Mouse (Mus musculus) midbrain, embryonic 15.5 days (tissue): ENCODE measurements around the gene Il34. TPM values are rescaled to one million over a fixed set of nuclear protein-coding genes. Genes with fewer than 3 reads are reported as not detected.
A peak's percentile ranks its signal among the peaks of the same experiment; 100 is the strongest.

ENCODE experiments used
- ATAC-seq: fragments of 200-750 bp; cut with Nextera tagmentation; replicated peaks from 2 replicates; pipeline ENCODE4 v1.8.0; 2017; ENCODE audit warnings: moderate TSS enrichment
- H3K27ac ChIP-seq: fragments of 300-500 bp; sonication (generic); 2 replicates; pipeline ENCODE4 v1.5.1; 2015; ENCODE audit warnings: mild to moderate bottlenecking, inconsistent platforms
- H3K27me3 ChIP-seq: fragments of 300-500 bp; sonication (generic); replicated peaks from 2 replicates; pipeline ENCODE4 v1.6.1; 2015; ENCODE audit warnings: inconsistent platforms
- H3K36me3 ChIP-seq: fragments of 300-500 bp; sonication (generic); replicated peaks from 2 replicates; pipeline ENCODE4 v1.6.1; 2015; ENCODE audit warnings: inconsistent platforms
- H3K4me1 ChIP-seq: fragments of 300-500 bp; sonication (generic); 2 replicates; pipeline ENCODE4 v1.6.1; 2015; ENCODE audit warnings: inconsistent platforms
- H3K4me2 ChIP-seq: fragments of 300-500 bp; sonication (generic); 2 replicates; pipeline ENCODE4 v1.6.1; 2015; ENCODE audit warnings: inconsistent platforms, mild to moderate bottlenecking, moderate library complexity
- H3K4me3 ChIP-seq: fragments of 300-500 bp; sonication (generic); 2 replicates; pipeline ENCODE4 v1.5.1; 2015; ENCODE audit warnings: mild to moderate bottlenecking, inconsistent platforms
- H3K9ac ChIP-seq: fragments of 300-500 bp; sonication (generic); 2 replicates; pipeline ENCODE4 v1.6.1; 2015; ENCODE audit warnings: mild to moderate bottlenecking, inconsistent platforms
- H3K9me3 ChIP-seq: fragments of 300-500 bp; sonication (generic); 2 replicates; pipeline ENCODE4 v1.6.1; 2016; ENCODE audit warnings: inconsistent platforms
- WGBS: fragments of 180-500 bp; shearing (Covaris S2); methylation state at CpG from one replicate; pipeline ENCODE4 v1.1.7; 2015; ENCODE audit warnings: mixed read lengths; 5-methylcytosine and 5-hydroxymethylcytosine counted together
- polyA plus RNA-seq: library from polyadenylated mRNA; unstranded; fragments of >200 nt; fragmentation: Nextera tagmentation; extraction: Ambion mirVana; gene quantifications from 2 replicates; pipeline ENCODE4 v1.2.1, GENCODE M21; 2015

Il34 gene
- polyA plus RNA-seq, 1 experiment from 2014 or later = 6.9 TPM

DNA sequence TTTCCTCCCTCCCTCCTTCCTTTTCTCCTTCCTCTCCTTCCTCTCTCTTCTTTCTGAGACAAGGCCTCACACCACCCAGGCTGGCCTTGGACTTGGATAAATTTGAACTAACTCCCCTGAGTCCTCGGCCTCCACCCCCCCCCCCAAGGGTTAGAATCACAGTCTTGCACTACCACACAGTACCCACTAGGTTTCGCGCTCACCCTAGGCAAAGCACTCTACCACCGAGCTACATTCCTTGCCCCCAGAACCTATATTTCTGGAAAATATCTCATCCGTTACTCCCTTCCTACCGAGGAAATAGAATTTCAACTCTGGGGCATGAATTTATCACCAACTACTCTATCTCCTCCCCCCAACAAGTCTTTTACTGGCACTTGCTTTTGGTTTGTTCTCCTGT is 43.7 kb downstream of the Il34 start:
- ATAC-seq = no peak

DNA sequence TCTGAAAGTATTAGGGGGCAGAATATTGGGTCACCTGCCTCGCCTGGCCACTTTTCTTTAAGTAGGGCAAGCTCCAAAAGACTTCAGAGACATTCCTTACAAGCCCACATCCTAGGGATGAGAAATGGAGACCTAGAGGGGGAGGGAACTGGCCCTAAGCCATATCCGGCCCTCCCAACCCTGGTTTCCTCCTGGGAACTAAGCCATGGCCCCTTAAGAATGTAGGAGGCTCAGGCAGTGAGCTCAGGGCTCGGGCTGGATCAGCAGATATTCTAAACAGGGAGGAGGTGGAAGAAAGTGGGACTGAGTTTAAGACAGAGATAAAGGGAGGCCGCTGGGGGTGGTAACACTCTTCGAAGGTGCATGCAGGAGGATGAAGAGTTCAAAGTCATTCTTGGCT is 44.5 kb downstream of the Il34 start:
- Histone ChIP-seq H3K9ac (no peak overlapping the region), H3K36me3 (no peaks in the 10 kb centered on the region), H3K27me3 (no peaks in the 10 kb centered on the region), H3K9me3 (no peaks in the 10 kb centered on the region), H3K4me1 (no peaks in the 10 kb centered on the region), H3K4me3 (no peak overlapping the region), H3K4me2 (no peak overlapping the region), H3K27ac (no peak overlapping the region)
- WGBS = 49% methylated on average over 5 of the region's 5 CpGs
- no peak for ATAC-seq

More for the DNA sequence above, 43.7 kb downstream of the Il34 start:
- no peaks in the 10 kb centered on the region for H3K36me3 ChIP-seq
- WGBS = 62% methylated on average over 6 of the region's 6 CpGs
- no peak overlapping the region for H3K9ac ChIP-seq
- no peaks in the 10 kb centered on the region for H3K4me1 ChIP-seq
- H3K4me2 ChIP-seq = no peak overlapping the region
- H3K27me3 ChIP-seq = no peaks in the 10 kb centered on the region
- H3K4me3 ChIP-seq = no peak overlapping the region
- H3K27ac ChIP-seq = no peak overlapping the region
- no peaks in the 10 kb centered on the region for H3K9me3 ChIP-seq

DNA sequence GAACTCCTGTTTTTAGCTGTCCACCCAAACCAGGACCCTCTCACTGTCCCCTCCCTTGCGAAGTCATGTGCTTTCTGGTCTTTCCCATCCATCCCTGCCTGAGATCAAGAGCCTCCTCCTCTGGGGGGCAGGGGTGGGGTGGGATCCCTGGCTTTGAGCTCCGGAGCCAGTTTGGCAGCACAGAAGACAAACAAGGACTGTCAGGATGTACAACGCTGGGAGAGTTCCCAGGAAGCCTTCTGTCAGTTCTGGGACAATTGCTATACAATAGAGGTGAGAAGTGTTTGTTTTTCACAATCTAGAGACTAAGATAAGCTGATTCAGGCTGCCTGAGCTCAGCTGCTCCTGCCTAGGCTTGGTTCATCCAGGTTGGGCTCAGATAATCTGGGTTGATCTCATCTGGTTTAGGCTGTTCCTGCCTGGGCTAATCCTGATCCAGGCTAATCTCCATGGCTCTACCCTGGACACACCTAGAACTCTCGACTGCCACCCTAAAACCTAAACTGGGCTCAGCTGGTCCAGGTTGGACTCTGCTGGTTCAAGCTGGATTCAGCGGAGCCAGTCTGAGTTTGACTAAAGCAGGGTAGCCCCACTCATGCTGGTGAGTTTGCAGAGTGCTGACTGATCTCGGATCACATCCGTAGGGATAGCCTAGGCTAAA is 45.3 kb downstream of the Il34 start:
- H3K4me2 ChIP-seq = no peak overlapping the region
- H3K9me3 ChIP-seq = no peaks in the 10 kb centered on the region
- H3K36me3 ChIP-seq = no peaks in the 10 kb centered on the region
- WGBS = 71% methylated on average over 7 of the region's 7 CpGs
- no peak overlapping the region for H3K27ac ChIP-seq
- H3K9ac ChIP-seq = no peak overlapping the region
- no peaks in the 10 kb centered on the region for H3K4me1 ChIP-seq
- no peak for ATAC-seq
- H3K27me3 ChIP-seq = no peaks in the 10 kb centered on the region
- no peak overlapping the region for H3K4me3 ChIP-seq

DNA sequence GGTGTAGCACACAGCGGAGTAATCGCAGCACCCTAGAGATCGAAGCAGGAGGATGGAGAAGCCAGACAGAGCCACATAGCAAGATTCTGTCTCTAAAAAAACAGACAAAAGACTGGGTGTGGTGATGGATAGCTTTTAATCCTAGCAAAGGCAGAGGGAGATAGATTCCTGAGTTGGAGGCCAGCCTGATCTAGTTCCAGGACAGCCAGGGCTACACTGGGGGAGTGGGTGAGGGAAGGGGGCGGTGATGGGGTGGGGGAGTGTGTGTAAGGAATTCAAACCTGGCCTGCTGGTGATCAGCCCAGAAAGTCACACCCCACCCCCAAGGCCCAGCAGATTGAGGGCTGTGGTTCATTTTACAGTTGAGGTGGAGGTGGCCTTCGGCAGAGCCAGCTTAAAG is 49.5 kb downstream of the Il34 start:
- H3K36me3 ChIP-seq = no peaks in the 10 kb centered on the region
- no peak overlapping the region for H3K9ac ChIP-seq
- no peak overlapping the region for H3K4me2 ChIP-seq
- H3K27ac ChIP-seq = no peak overlapping the region
- H3K4me3 ChIP-seq = no peak overlapping the region
- H3K9me3 ChIP-seq = no peaks in the 10 kb centered on the region
- no peaks in the 10 kb centered on the region for H3K27me3 ChIP-seq
- no peaks in the 10 kb centered on the region for H3K4me1 ChIP-seq
- no peak for ATAC-seq
- 90% methylated on average over 5 of the region's 5 CpGs for WGBS

DNA sequence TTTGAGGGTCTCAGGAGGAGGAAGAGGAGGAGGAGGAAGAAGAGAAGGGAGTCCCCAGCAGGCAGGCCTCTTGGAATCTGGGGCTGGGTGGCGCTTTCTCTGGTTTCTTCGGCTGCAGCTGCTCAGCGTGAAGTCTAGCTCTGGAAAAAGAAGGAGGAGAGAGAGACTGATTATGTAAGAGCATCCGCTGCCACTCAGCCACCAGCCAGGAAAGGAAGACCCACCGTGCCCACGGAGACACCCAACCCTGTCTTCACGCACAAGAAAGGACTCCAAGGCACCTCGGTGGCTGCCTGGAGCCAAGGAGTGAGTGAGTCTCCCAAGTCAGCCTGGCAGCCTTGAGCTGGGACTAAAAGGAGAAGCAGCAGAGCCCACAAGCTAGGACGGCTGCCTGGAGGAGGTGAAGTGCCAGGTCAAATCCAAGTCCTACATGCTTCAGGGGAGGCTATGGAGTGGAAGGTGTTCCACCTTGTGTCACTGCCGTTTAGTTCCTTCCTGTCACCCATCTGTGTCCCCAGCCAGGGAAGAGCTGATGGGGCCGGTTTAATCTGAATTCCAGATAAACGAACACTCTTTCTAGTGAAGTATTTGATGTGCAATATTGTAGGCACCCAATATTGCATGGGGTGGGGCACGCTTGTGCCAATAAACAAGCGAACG is 50.1 kb downstream of the Il34 start:
- ATAC-seq = no peak
- H3K27ac ChIP-seq = no peak overlapping the region
- no peaks in the 10 kb centered on the region for H3K36me3 ChIP-seq
- no peak overlapping the region for H3K4me3 ChIP-seq
- H3K9me3 ChIP-seq = no peaks in the 10 kb centered on the region
- H3K9ac ChIP-seq = no peak overlapping the region
- no peak overlapping the region for H3K4me2 ChIP-seq
- no peaks in the 10 kb centered on the region for H3K27me3 ChIP-seq
- WGBS = 53% methylated on average over 15 of the region's 15 CpGs
- H3K4me1 ChIP-seq = no peaks in the 10 kb centered on the region

DNA sequence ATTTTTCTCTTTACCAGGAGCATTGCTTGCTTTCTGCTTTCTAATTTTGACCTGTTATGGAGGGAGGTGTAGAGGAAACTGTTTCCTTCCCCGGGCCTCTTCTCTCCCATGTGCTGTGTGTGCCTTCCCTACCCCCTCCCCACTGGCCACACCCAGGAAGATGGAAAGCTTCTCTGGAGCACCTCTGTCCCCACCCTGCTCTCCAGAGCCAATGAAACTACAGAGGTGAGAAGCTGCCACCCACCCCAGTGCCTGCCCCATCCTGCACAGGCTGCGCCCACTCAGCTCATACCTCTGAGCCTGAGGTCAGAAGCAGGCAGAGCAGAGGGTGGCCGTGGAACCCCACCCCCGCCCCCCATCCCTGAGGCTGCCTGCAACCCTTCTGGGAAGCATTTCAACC is 51.0 kb downstream of the Il34 start:
- no peak overlapping the region for H3K27ac ChIP-seq
- no peak overlapping the region for H3K4me2 ChIP-seq
- no peaks in the 10 kb centered on the region for H3K27me3 ChIP-seq
- no peak overlapping the region for H3K9ac ChIP-seq
- H3K4me1 ChIP-seq = 0 out of 2 replicates have a peak, but pooled peaks cover under 1% of the 10 kb centered on the region
- ATAC-seq = no peak
- WGBS = 61% methylated on average over 4 of the region's 4 CpGs
- no peak overlapping the region for H3K4me3 ChIP-seq
- H3K9me3 ChIP-seq = no peaks in the 10 kb centered on the region
- no peaks in the 10 kb centered on the region for H3K36me3 ChIP-seq

DNA sequence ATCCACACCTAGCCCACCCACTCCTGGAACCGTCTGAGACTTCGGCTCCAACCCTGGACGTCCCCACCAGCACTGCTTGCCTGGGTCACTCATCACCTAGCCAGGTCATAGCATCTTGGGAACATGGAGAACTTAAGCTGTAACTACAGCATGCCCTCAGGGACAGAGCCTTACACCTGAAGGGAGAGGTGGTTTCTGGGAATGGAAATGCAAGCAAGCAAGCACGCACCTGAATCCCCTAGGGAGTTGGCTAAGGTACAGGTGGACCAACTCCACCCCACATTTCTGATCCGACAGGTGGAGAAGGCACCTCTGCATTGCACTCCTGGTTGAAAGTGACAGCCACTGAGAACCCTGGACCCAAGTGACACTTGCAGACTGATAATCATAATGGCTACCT is 54.2 kb downstream of the Il34 start:
- Histone ChIP-seq H3K4me3 (no peak overlapping the region), H3K27me3 (no peaks in the 10 kb centered on the region), H3K4me1 (0 out of 2 replicates have a peak, but pooled peaks cover 2% of the 10 kb centered on the region), H3K4me2 (no peak overlapping the region), H3K36me3 (no peaks in the 10 kb centered on the region), H3K27ac (no peak overlapping the region), H3K9ac (no peak overlapping the region), H3K9me3 (no peaks in the 10 kb centered on the region)
- 88% methylated on average over 5 of the region's 5 CpGs for WGBS
- ATAC-seq = no peak

DNA sequence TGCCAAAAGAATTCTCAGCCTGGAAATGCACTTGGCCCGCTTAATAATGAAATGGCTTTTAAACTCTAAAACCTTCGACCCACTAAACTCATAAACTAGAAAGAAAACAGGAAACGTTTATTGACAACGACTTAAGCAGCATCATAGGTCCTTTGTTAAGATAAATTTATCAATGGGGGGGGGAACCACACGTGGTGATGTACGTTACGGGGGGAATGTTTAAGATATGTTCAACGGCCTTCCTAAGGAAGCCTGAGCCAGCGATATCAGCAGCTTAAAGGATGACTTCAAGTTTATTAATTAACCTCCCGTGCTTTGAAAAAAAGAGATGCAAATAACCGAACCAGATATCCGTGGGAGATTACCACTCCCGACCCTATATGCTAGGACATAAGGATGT is 55.5 kb downstream of the Il34 start:
- ATAC-seq = no peak
- 40% methylated on average over 13 of the region's 13 CpGs for WGBS
- no peaks in the 10 kb centered on the region for H3K36me3 ChIP-seq
- no peak overlapping the region for H3K9ac ChIP-seq
- no peak overlapping the region for H3K27ac ChIP-seq
- no peak overlapping the region for H3K4me3 ChIP-seq
- 0 out of 2 replicates have a peak, but pooled peaks cover 2% of the 10 kb centered on the region for H3K4me1 ChIP-seq
- no peak overlapping the region for H3K4me2 ChIP-seq
- no peaks in the 10 kb centered on the region for H3K9me3 ChIP-seq
- no peaks in the 10 kb centered on the region for H3K27me3 ChIP-seq

DNA sequence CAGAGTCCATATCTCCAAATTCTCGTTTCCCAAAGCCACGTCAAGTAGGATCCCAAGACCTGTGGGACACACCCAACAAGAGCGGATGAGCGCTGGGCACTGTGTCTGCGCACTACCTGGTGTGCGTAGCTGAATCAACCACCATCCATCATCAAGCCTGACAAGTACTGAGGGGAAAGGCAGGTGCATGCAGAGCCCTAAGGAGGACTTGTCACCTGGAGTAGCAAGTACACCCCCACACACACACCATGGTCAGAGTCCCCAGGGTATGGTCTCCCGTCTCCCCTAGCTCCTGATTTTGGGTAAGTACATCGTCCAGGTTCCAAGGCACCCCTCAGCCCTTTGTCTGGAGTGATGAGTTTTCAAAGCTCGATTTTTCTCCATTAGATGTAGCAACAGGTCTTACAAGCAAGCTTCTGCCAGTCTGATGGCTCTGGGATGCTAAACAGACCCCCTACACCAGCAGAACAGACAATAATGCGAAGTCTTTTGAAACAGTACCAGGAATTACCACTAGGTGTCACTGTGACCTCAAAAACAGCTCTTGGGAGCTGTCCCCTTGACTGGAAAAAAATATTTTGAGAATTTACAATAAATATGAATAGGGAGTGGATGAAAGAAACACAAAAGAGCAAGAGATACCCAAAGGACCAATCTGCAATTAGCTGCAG is 56.1 kb downstream of the Il34 start:
- H3K9me3 ChIP-seq = no peaks in the 10 kb centered on the region
- peak; percentile 79 for ATAC-seq
- H3K27me3 ChIP-seq = no peaks in the 10 kb centered on the region
- H3K4me3 ChIP-seq = no peak overlapping the region
- no peak overlapping the region for H3K4me2 ChIP-seq
- no peak overlapping the region for H3K27ac ChIP-seq
- 59% methylated on average over 10 of the region's 10 CpGs for WGBS
- H3K4me1 ChIP-seq = 0 out of 2 replicates have a peak, but pooled peaks cover 2% of the 10 kb centered on the region
- no peaks in the 10 kb centered on the region for H3K36me3 ChIP-seq
- H3K9ac ChIP-seq = no peak overlapping the region

DNA sequence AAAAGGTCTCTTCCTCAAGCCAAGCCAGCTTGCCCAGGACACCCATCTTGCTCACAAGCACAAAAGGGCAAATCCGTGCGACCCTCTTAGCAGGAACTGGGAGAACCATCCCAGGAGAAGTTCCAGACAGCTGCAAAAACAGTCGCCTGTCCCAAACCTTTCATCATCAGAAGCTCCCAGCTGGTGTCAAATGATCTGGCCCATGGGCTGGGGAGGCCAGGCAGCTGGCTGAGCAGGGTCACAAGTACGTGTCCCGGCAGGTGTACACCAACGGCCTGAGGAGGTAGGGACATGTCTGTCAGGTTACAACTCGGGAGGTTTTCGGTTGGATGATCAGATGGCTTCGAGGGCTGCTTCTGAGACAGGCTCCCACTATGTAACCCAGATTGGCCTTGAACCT is 59.1 kb downstream of the Il34 start:
- no peak overlapping the region for H3K9ac ChIP-seq
- no peak for ATAC-seq
- H3K4me1 ChIP-seq = 0 out of 2 replicates have a peak, but pooled peaks cover 2% of the 10 kb centered on the region
- H3K27ac ChIP-seq = no peak overlapping the region
- H3K4me2 ChIP-seq = no peak overlapping the region
- no peaks in the 10 kb centered on the region; the same call in 1 of the 2 replicates for H3K36me3 ChIP-seq
- no peak overlapping the region for H3K4me3 ChIP-seq
- WGBS = 80% methylated on average over 9 of the region's 9 CpGs
- no peaks in the 10 kb centered on the region for H3K9me3 ChIP-seq
- no peaks in the 10 kb centered on the region for H3K27me3 ChIP-seq

DNA sequence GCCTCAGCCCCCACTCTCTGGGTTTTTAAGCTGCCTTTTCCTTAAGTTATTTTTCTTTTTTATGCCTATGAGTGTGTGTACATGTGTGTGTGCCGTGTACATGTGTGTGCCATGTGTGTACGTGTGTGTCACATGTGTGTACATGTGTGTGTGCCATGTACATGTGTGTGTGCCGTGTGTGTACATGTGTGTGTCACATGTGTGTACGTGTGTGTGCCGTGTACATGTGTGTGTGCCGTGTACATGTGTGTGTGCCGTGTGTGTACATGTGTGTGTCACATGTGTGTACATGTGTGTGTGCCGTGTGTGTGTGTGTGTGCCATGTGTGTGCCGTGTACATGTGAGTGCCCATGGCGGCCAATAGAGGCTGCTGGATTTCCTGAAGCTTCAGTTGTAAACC is 60.6 kb downstream of the Il34 start:
- no peak overlapping the region for H3K9ac ChIP-seq
- no peak overlapping the region for H3K4me2 ChIP-seq
- H3K27ac ChIP-seq = no peak overlapping the region
- H3K36me3 ChIP-seq = no peaks in the 10 kb centered on the region; the same call in 1 of the 2 replicates
- WGBS = 94% methylated on average over 10 of the region's 10 CpGs
- no peak for ATAC-seq
- H3K4me3 ChIP-seq = no peak overlapping the region
- no peaks in the 10 kb centered on the region for H3K9me3 ChIP-seq
- H3K4me1 ChIP-seq = 0 out of 2 replicates have a peak, but pooled peaks cover 2% of the 10 kb centered on the region
- no peaks in the 10 kb centered on the region for H3K27me3 ChIP-seq

DNA sequence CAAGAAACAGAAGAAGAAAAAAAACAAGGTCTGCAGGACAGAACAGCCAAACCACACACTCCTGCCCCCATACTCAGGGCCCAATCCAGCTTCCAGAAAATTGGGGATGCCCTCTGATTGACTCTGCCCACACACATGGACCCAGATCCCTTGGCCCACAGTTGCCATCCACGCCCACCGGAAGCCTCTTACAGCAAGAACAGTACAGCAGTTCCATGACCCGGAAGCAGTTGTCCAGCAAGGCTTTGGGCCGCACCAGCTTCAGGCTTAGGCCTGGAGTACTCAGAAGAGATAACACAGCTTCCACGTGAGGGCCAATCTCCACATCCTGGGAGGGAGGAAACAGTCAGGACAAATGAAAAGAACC is 63.3 kb downstream of the Il34 start:
- Histone ChIP-seq H3K4me3 (no peak overlapping the region), H3K27ac (no peak overlapping the region), H3K9me3 (no peaks in the 10 kb centered on the region), H3K9ac (no peak overlapping the region), H3K36me3 (peaks cover 10% of the 10 kb centered on the region), H3K4me2 (no peak overlapping the region), H3K4me1 (no peaks in the 10 kb centered on the region), H3K27me3 (no peaks in the 10 kb centered on the region)
- ATAC-seq = no peak
- 86% methylated on average over 5 of the region's 5 CpGs for WGBS
